Mouse (Mus musculus) midbrain, embryonic 16.5 days (tissue): ENCODE measurements around the gene Dlec1. TPM values are rescaled to one million over a fixed set of nuclear protein-coding genes. Genes with fewer than 3 reads are reported as not detected.

Experiments used
- polyA plus RNA-seq: library from polyadenylated mRNA; unstranded; fragments of >200 nt; fragmentation: Nextera tagmentation; extraction: Ambion mirVana; gene quantifications from 2 replicates; pipeline ENCODE4 v1.2.1, GENCODE M21; 2015

Dlec1 gene
- polyA plus RNA-seq, 1 experiment from 2014 or later, result 1.5 TPM

Other genes with a start within 250 kb of the Dlec1 start
- gene Ctdspl, start 176.0 kb upstream of the Dlec1 start, polyA plus RNA-seq, result 8.8 and 10.9 TPM in 2 replicates
- gene Vill, start 49.7 kb upstream of the Dlec1 start, polyA plus RNA-seq, result 2.9 and 3.7 TPM in 2 replicates
- gene Plcd1, start 9.0 kb upstream of the Dlec1 start, polyA plus RNA-seq, result 15.9 and 16.9 TPM in 2 replicates
- 2.8 and 4.5 TPM in 2 replicates for gene Acaa1b, start 54.6 kb downstream of the Dlec1 start, polyA plus RNA-seq
- not detected in 2 replicates for gene Gm47289, start 56.7 kb downstream of the Dlec1 start, polyA plus RNA-seq
- not detected in 2 replicates for gene Slc22a13, start 106.6 kb downstream of the Dlec1 start, polyA plus RNA-seq
- 13.0 and 14.6 TPM in 2 replicates for gene Oxsr1, start 219.9 kb downstream of the Dlec1 start, polyA plus RNA-seq
- gene Acaa1a, start 237.2 kb downstream of the Dlec1 start, polyA plus RNA-seq, result 113 and 116 TPM in 2 replicates
- 5.2 and 5.8 TPM in 2 replicates for gene Myd88, start 238.9 kb downstream of the Dlec1 start, polyA plus RNA-seq